Mouse (Mus musculus): ENCODE results near the gene Gm15217. TPM values are rescaled to one million over a fixed set of nuclear protein-coding genes. Genes with fewer than 3 reads are reported as not detected.

The Gm15217 gene
- polyA plus RNA-seq, 1 experiment from 2014 or later, result not detected

DNA sequence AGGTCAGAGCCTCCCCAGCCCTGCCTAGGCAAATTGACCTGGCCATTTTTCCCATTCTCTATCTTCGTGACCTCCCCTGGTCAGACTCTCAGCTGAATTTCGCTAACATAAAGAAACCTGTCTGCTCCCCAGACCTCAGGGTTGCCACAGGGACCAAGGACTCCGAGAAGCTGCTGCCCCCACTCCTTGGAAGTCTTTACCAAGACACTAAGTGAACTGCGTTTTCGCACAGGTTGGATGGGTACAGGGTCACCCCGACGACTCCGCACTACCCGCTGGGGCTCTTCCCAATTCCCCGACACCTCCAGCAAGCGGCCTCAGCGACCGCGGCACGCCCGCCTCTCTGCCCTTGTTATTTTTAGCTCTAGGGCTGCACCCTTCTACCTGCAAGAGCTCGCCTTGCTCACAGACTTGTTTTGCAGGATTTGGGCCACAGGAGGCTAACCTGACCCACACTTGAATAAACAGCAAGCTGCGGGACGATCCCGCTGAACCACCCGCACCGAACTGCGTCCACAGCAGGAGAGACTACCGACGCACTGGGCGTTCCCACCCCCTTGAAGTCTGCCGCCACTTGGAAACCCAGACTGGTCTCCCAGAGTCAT is 19.0 kb downstream of the Gm15217 start:
- H3K27me3 ChIP-seq, result peaks cover 47% of the 10 kb centered on the region
- H3K4me2 ChIP-seq, result peak overlapping the region; percentile 48
- 2% methylated on average over 27 of the region's 27 CpGs for whole genome bisulfite sequencing (ENCODE audit: insufficient replicate concordance)
- DNase-seq, result no peak
- H3K9ac ChIP-seq, result no peak overlapping the region
- H3K36me3 ChIP-seq, result no peaks in the 10 kb centered on the region
- H3K27ac ChIP-seq, result no peak overlapping the region
- H3K9me3 ChIP-seq (replicated peaks), result no peaks in the 10 kb centered on the region
- no peaks in the 10 kb centered on the region; the same call in 1 of the 2 replicates for H3K4me1 ChIP-seq (replicated peaks)
- H3K4me3 ChIP-seq (replicated peaks), result peak overlapping the region; percentile 27
- ATAC-seq (ENCODE audit: low read depth), result no peak

DNA sequence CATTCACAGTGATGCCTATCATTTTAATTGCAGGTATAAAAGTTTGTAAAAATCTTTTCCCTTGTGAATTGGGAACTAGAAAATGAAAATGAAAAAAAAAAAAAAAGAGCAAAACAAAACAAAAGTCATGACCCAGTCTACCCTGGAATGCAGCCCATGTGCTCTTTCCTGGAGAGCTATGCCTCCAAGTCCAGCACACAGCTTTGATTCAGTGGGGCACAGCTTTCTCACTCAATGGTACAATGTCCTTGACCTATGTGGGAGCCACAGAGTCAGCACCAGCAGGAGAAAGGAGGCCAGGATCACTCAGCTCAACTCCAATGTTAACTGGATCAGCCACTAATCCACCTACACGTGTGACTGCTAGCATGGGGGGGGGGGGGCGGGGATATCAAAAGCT is 20.7 kb downstream of the Gm15217 start:
- no peak overlapping the region for H3K9ac ChIP-seq
- H3K9me3 ChIP-seq (replicated peaks), result no peaks in the 10 kb centered on the region
- H3K27me3 ChIP-seq, result peaks cover 43% of the 10 kb centered on the region
- H3K27ac ChIP-seq, result no peak overlapping the region
- H3K4me3 ChIP-seq (replicated peaks), result no peak overlapping the region
- H3K4me2 ChIP-seq, result no peak overlapping the region
- DNase-seq (no peak), ATAC-seq (ENCODE audit: low read depth) (no peak)
- WGBS (ENCODE audit: insufficient replicate concordance), result 37% methylated on average over 2 of the region's 2 CpGs
- no peaks in the 10 kb centered on the region; the same call in 1 of the 2 replicates for H3K4me1 ChIP-seq (replicated peaks)
- H3K36me3 ChIP-seq, result no peaks in the 10 kb centered on the region

GRCm38 (mm10) chr14:46408319-46408718 is 29.1 kb downstream of the Gm15217 start:
- H3K4me2 ChIP-seq, result no peak overlapping the region
- H3K9me3 ChIP-seq (replicated peaks), result no peaks in the 10 kb centered on the region
- no peak overlapping the region for H3K4me3 ChIP-seq (replicated peaks)
- H3K36me3 ChIP-seq, result no peaks in the 10 kb centered on the region
- ATAC-seq (ENCODE audit: low read depth), result no peak
- H3K27me3 ChIP-seq, result no peaks in the 10 kb centered on the region
- no peak overlapping the region for H3K9ac ChIP-seq
- H3K27ac ChIP-seq, result no peak overlapping the region
- H3K4me1 ChIP-seq (replicated peaks), result 0 out of 2 replicates have a peak, but pooled peaks cover 2% of the 10 kb centered on the region
- no peak for DNase-seq
- WGBS (ENCODE audit: insufficient replicate concordance), result 70% methylated on average over 3 of the region's 3 CpGs

GRCm38 (mm10) chr14:46409016-46409415 is 29.8 kb downstream of the Gm15217 start:
- ATAC-seq (ENCODE audit: low read depth), result no peak
- Histone ChIP-seq H3K9me3 (replicated peaks) (no peaks in the 10 kb centered on the region), H3K36me3 (no peaks in the 10 kb centered on the region), H3K27me3 (no peaks in the 10 kb centered on the region), H3K4me1 (replicated peaks) (0 out of 2 replicates have a peak, but pooled peaks cover 2% of the 10 kb centered on the region), H3K9ac (no peak overlapping the region), H3K4me3 (replicated peaks) (no peak overlapping the region), H3K27ac (no peak overlapping the region), H3K4me2 (no peak overlapping the region)
- 80% methylated on average over 10 of the region's 10 CpGs for WGBS (ENCODE audit: insufficient replicate concordance)
- no peak for DNase-seq

DNA sequence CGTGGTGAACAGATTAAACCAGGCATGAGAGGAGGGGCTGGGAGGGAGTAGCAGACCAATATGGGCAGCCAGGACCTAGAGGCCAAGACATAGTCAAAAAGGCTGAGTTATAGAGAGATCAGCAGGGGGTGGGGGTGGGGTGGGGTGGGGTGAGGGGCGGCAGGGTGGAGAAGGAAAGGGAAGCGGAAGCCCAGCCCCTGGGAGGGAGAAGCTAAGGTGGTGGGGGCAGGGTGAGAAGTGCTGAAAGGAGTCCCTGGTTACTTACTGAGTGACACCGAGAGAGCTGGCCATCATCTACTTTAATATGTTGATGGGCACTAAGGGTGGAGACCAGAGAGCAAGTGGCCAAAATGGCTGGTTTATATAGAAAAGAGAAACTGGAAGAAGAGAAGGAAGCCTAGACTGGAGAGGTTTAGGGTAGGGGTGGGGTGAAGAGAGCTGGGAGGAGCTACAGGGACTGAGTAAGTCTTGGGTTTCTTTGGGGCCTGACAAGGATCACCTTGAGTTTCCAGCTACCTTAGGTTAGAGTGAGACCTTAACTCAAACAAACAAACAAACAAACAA is 31.4 kb downstream of the Gm15217 start:
- no peaks in the 10 kb centered on the region for H3K27me3 ChIP-seq
- no peak for ATAC-seq (ENCODE audit: low read depth)

GRCm38 (mm10) chr14:46412497-46413000 is 33.3 kb downstream of the Gm15217 start:
- H3K4me3 ChIP-seq (replicated peaks), result no peak overlapping the region
- H3K4me1 ChIP-seq (replicated peaks), result 0 out of 2 replicates have a peak, but pooled peaks cover 2% of the 10 kb centered on the region
- DNase-seq (no peak), ATAC-seq (ENCODE audit: low read depth) (no peak)
- H3K9ac ChIP-seq, result no peak overlapping the region
- no peaks in the 10 kb centered on the region for H3K9me3 ChIP-seq (replicated peaks)
- H3K27ac ChIP-seq, result no peak overlapping the region
- no peak overlapping the region for H3K4me2 ChIP-seq
- no peaks in the 10 kb centered on the region for H3K36me3 ChIP-seq
- 63% methylated on average over 7 of the region's 7 CpGs for WGBS (ENCODE audit: insufficient replicate concordance)
- no peaks in the 10 kb centered on the region for H3K27me3 ChIP-seq

More for the DNA sequence above, 31.4 kb downstream of the Gm15217 start:
- no peaks in the 10 kb centered on the region for H3K36me3 ChIP-seq
- no peak overlapping the region for H3K27ac ChIP-seq
- H3K4me1 ChIP-seq (replicated peaks), result 0 out of 2 replicates have a peak, but pooled peaks cover 2% of the 10 kb centered on the region
- no peak overlapping the region for H3K9ac ChIP-seq
- no peak for DNase-seq
- H3K4me3 ChIP-seq (replicated peaks), result no peak overlapping the region
- WGBS (ENCODE audit: insufficient replicate concordance), result 19% methylated on average over 4 of the region's 4 CpGs
- no peak overlapping the region for H3K4me2 ChIP-seq
- no peaks in the 10 kb centered on the region for H3K9me3 ChIP-seq (replicated peaks)

GRCm38 (mm10) chr14:46418371-46419097 is 39.3 kb downstream of the Gm15217 start:
- Histone ChIP-seq H3K9ac (no peak overlapping the region), H3K4me2 (no peak overlapping the region), H3K27me3 (no peaks in the 10 kb centered on the region), H3K4me3 (replicated peaks) (no peak overlapping the region), H3K4me1 (replicated peaks) (no peaks in the 10 kb centered on the region), H3K27ac (no peak overlapping the region), H3K9me3 (replicated peaks) (no peaks in the 10 kb centered on the region), H3K36me3 (no peaks in the 10 kb centered on the region)
- ATAC-seq (ENCODE audit: low read depth) (no peak), DNase-seq (no peak)
- WGBS (ENCODE audit: insufficient replicate concordance), result 70% methylated on average over 15 of the region's 15 CpGs

- 68% methylated on average over 11 of the region's 11 CpGs for WGBS (ENCODE audit: insufficient replicate concordance)
- no peaks in the 10 kb centered on the region for H3K27me3 ChIP-seq
- ATAC-seq (ENCODE audit: low read depth) (no peak), DNase-seq (no peak)
- no peaks in the 10 kb centered on the region for H3K36me3 ChIP-seq
- no peak overlapping the region for H3K9ac ChIP-seq
- H3K4me2 ChIP-seq, result no peak overlapping the region
- H3K27ac ChIP-seq, result no peak overlapping the region
- no peak overlapping the region for H3K4me3 ChIP-seq (replicated peaks)
- H3K4me1 ChIP-seq (replicated peaks), result no peaks in the 10 kb centered on the region
- H3K9me3 ChIP-seq (replicated peaks), result no peaks in the 10 kb centered on the region
These were observed 40.1 kb downstream of the Gm15217 start for GRCm38 (mm10) chr14:46419269-46419668.

DNA sequence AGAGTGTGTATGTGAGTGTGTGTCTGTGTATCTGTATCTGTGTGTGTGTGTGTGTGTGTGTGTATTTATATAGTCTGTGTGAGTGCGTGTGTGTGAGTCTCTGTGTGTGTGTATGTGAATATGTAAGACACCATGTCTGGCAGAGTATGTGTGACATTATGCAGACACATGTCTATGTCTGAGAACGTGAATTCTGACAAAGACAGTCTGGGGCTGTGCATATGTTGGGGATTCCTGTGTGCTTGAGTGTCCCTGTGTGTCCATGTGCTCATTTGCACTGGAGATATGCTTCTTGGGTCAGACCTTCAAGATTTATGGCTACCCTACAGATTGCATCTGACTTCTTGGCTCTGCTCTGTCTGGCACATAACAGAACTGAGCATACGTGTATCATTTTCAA is 42.6 kb downstream of the Gm15217 start:
- no peaks in the 10 kb centered on the region for H3K9me3 ChIP-seq (replicated peaks)
- no peaks in the 10 kb centered on the region for H3K27me3 ChIP-seq
- 69% methylated on average over 3 of the region's 3 CpGs for WGBS (ENCODE audit: insufficient replicate concordance)
- no peak for ATAC-seq (ENCODE audit: low read depth)
- no peak for DNase-seq
- H3K4me2 ChIP-seq, result no peak overlapping the region
- H3K4me1 ChIP-seq (replicated peaks), result no peaks in the 10 kb centered on the region
- H3K9ac ChIP-seq, result no peak overlapping the region
- no peaks in the 10 kb centered on the region for H3K36me3 ChIP-seq
- no peak overlapping the region for H3K4me3 ChIP-seq (replicated peaks)
- H3K27ac ChIP-seq, result no peak overlapping the region

- Histone ChIP-seq H3K9ac (no peak overlapping the region), H3K4me2 (no peak overlapping the region), H3K36me3 (no peaks in the 10 kb centered on the region), H3K9me3 (replicated peaks) (no peaks in the 10 kb centered on the region), H3K4me3 (replicated peaks) (no peak overlapping the region), H3K27ac (no peak overlapping the region), H3K27me3 (no peaks in the 10 kb centered on the region), H3K4me1 (replicated peaks) (no peaks in the 10 kb centered on the region)
- WGBS (ENCODE audit: insufficient replicate concordance), result 80% methylated on average over 13 of the region's 13 CpGs
- DNase-seq (no peak), ATAC-seq (ENCODE audit: low read depth) (no peak)
These were observed 48.0 kb downstream of the Gm15217 start for GRCm38 (mm10) chr14:46427251-46427650.

DNA sequence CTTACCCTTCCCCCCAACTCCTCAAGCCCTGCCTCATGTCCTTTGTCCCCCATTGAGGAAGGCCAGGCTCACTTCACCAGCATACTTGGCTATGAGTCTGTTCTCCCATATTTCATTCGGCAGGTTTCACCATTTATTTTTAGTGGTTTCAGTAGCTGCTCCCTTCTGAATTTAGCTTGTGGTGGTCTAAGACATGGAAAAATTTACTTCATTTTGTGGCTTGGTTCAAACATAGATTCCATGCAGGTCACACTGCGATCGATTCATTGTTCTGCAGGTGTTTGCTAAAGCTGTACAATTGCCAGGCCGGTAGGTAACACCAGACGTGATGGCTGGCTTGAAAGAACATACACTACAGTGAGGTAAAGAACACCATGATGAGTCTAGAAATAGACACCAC is 51.0 kb downstream of the Gm15217 start:
- Histone ChIP-seq H3K9me3 (replicated peaks) (no peaks in the 10 kb centered on the region), H3K9ac (no peak overlapping the region), H3K4me1 (replicated peaks) (no peaks in the 10 kb centered on the region), H3K4me2 (no peak overlapping the region), H3K36me3 (no peaks in the 10 kb centered on the region), H3K27ac (no peak overlapping the region), H3K27me3 (no peaks in the 10 kb centered on the region), H3K4me3 (replicated peaks) (no peak overlapping the region)
- ATAC-seq (ENCODE audit: low read depth), result no peak
- no peak for DNase-seq
- 78% methylated on average over 5 of the region's 5 CpGs for WGBS (ENCODE audit: insufficient replicate concordance)

Data from liver, embryonic 13.5 days (tissue).